Mouse (Mus musculus) megakaryocyte, adult 5-6 weeks (primary cell): ENCODE measurements around the gene Zfp710. TPM values are rescaled to one million over a fixed set of nuclear protein-coding genes. Genes with fewer than 3 reads are reported as not detected.
"Not testable (repeated sequence)": the region's sequence is repeated elsewhere in the genome, so short reads cannot be mapped to it uniquely, and the experiment has no call there.

Experiments used
- ATAC-seq: 2 replicates; pipeline ENCODE4 v1.8.0; 2016; ENCODE audit warnings: mild to moderate bottlenecking, inconsistent platforms; ENCODE audit not compliant: poor library complexity, severe bottlenecking
- total RNA-seq, 2 experiments: library from RNA; stranded (forward) in 1 of 2; stranded (reverse) in 1 of 2; fragments of 153-499, 151-499 nt in 1 of 2; fragments of 221-1000, 200-1000 nt in 1 of 2; gene quantifications; 2 replicates each; pipeline versions ENCODE4 v1.2.3 to v1.2.4; 2015 to 2017

The Zfp710 gene
- total RNA-seq, 2 experiments from 2014 or later: 59.1 to 73.8 TPM

DNA sequence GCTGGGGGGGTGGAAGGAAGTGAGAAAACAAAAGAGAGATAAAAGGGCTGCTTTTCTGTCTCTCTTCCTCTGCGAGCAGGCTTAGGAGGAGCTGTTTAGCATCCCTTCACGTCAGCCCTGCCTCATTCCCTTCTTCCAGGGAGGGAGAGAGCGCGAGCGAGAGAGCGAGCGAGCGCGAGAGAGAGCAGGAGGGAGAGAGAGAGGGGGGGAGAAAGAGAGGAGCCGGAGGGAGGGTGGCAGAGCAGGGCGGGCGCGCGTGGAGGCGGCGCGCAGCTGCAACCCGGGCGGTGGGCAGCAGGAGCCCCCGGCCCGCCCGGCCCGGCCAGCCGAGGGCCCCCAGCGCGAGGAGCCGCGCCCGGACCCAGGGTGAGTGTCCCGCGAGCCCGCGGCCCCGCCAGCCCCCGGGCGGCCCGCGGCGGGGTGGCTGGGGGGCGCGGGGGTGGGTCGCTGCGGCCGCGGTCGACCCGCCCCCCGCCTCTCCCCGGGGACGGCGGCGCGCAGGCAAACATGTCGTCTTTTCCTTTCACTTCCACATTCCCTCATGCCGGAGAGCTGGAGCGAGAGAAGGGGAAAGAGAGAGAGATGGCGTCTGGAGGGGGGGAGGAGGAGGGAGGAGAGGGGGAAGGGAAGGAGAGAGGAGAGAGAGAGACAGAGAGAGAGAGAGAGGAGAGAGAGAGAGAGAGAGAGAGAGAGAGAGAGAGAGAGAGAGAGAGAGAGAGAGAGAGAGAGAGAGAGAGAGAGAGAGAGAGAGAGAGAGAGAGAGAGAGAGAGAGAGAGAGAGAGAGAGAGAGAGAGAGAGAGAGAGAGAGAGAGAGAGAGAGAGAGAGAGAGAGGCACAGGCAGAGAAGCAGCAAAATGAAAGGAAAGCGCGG is 1.7 kb downstream of the Zfp710 start:
- no peak for ATAC-seq

- peak; percentile 53 for ATAC-seq
Measured at GRCm38 (mm10) chr7:80026990-80027635, 2.5 kb downstream of the Zfp710 start.

GRCm38 (mm10) chr7:80027636-80028417 is 3.2 kb downstream of the Zfp710 start:
- no peak for ATAC-seq

DNA sequence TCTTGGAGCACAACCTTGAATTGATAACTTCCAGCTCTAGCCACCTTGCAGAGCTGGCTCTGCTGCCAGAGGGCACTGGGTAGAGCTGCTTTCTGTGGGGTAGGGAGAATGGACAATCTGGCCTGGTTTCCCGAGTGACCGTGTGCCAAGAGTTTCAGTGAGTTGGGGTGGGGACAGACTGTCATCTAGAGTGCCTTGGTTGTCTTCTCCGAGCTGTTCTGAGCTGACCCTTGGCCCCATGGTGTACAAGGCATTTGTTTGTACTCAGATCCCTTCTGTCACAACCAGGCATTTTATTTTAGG is 3.8 kb downstream of the Zfp710 start:
- no peak for ATAC-seq

GRCm38 (mm10) chr7:80030009-80030408 is 5.4 kb downstream of the Zfp710 start:
- ATAC-seq: no peak

GRCm38 (mm10) chr7:80030486-80030885 is 5.9 kb downstream of the Zfp710 start:
- ATAC-seq: no peak

- no peak for ATAC-seq
Measured at GRCm38 (mm10) chr7:80030987-80031386, 6.4 kb downstream of the Zfp710 start.

GRCm38 (mm10) chr7:80031478-80031877 is 6.9 kb downstream of the Zfp710 start:
- ATAC-seq: no peak

GRCm38 (mm10) chr7:80032216-80033052 is 7.8 kb downstream of the Zfp710 start:
- ATAC-seq: peak; percentile 71

DNA sequence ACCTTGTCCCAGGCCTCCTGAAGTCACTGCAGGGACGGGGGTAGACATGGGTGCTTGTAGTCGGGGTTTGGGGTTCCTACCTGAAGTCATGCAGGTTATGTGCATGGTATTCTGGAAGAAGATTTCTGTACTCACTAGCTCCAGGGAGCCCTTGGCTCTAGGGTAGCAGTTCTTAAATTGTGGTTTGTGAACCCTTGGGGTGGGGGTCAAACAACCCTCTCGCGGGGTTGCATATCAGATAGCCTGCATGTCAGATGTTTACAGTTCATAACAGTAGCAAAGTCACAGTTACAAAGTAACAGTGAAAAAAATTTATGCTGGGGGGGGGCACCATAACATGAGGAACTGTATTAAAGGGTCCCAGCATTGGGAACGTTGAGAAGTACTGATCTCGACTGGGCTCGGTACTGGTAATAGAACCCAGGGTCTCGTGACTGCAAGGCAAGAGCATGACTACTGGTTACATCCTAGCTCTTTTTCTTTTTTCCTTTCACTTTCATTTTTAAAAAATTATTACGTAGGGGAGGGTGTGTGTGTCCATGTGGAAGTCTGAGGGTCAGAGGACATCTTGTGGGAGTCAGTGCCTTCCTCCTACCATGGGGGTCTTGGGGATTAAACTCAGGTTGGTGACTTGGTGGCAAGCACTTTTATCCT is 8.6 kb downstream of the Zfp710 start:
- ATAC-seq: peak; percentile 25; the same call in 1 of the 2 replicates

- no peak for ATAC-seq
Measured at GRCm38 (mm10) chr7:80033771-80034170, 9.2 kb downstream of the Zfp710 start.

DNA sequence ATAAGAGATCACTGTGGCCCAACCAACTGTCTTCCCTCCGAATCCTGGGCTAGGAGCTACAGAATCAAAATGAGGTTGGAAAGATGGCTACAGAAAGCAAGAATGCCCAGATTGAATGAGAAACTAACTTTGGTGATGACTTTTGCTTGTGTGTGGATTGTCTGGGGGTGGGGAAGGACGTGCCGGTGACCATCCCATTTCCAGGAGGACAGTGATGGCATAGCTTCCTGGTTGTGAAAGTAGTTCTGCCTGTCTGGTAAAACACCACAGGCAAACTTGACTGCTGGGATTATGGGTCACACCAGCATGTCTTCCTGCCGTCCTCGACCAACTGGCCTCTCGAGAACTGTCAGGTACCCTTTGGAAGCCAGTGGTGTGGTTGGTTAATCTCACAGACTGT is 10.5 kb downstream of the Zfp710 start:
- ATAC-seq: no peak

GRCm38 (mm10) chr7:80035748-80036147 is 11.1 kb downstream of the Zfp710 start:
- no peak for ATAC-seq

DNA sequence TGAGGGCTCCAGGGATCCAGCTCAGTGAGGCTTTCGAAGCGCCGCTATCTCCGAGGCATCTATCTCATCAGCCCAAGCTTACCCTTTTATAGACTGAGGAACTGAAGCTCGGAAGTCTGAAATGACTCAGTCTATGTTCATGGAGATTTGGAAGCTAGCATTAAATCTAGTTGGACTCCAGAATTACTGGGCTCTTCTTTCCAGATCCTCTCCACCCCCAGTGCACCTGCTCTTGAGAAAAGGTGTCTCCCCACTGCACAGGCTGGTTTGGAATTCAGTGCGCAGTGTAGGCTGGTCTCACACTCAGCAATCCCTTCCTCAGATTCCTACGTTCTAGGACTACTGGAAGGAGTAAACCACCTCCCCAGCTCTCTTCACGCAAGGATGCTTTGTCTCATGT is 15.1 kb downstream of the Zfp710 start:
- ATAC-seq: no peak

- peak; percentile 84 for ATAC-seq
Measured at GRCm38 (mm10) chr7:80044170-80044569, 19.6 kb downstream of the Zfp710 start.

- ATAC-seq: no peak
Measured at GRCm38 (mm10) chr7:80047041-80047440, 22.4 kb downstream of the Zfp710 start.

GRCm38 (mm10) chr7:80049746-80050145 is 25.1 kb downstream of the Zfp710 start:
- no peak for ATAC-seq

DNA sequence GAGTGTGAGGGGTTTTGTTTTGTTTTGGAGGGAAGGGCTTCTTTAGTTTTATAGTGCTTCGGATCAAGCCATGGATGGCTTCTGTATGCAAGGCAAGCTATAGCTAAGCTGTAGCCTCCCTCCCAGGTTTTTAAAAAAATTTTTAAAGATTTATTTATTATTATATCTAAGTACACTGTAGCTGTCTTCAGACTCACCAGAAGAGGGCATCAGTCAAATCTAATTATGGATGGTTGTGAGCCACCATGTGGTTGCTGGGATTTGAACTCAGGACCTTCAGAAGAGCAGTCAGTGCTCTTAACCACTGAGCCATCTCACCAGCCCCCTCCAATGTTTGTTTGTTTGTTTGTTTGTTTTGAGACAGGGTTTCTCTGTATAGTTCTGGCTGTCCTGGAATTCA is 25.8 kb downstream of the Zfp710 start:
- ATAC-seq: not testable (repeated sequence)

GRCm38 (mm10) chr7:80051835-80052234 is 27.2 kb downstream of the Zfp710 start:
- ATAC-seq: no peak

GRCm38 (mm10) chr7:80052261-80052660 is 27.6 kb downstream of the Zfp710 start:
- no peak for ATAC-seq
